Mouse (Mus musculus) embryonic facial prominence, embryonic 14.5 days (tissue): Measurements from ENCODE around the gene Chpf2. TPM values are rescaled to one million over a fixed set of nuclear protein-coding genes. Genes with fewer than 3 reads are reported as not detected.

Experiments used
- ATAC-seq: fragments of 200-750 bp; cut with Nextera tagmentation; 2 replicates; pipeline ENCODE4 v1.8.0; 2017; ENCODE audit warnings: low read depth, moderate number of reproducible peaks, moderate TSS enrichment
- DNase-seq: peaks from one replicate; pipeline ENCODE4 v3.0.0-alpha.2; 2015; ENCODE audit warnings: low spot score
- H3K27ac ChIP-seq: fragments of 300-500 bp; sonication (generic); replicated peaks from 2 replicates; pipeline ENCODE4 v1.5.1; 2014; ENCODE audit warnings: low read depth, mild to moderate bottlenecking, low read length, moderate library complexity
- H3K27me3 ChIP-seq: fragments of 300-500 bp; sonication (generic); replicated peaks from 2 replicates; pipeline ENCODE4 v1.6.1; 2014; ENCODE audit warnings: low read length; ENCODE audit not compliant: control insufficient read depth, insufficient read depth
- H3K36me3 ChIP-seq: fragments of 300-500 bp; sonication (generic); 2 replicates; pipeline ENCODE4 v1.6.1; 2014; ENCODE audit warnings: low read length, mixed read lengths; ENCODE audit not compliant: control insufficient read depth, insufficient read depth
- H3K4me1 ChIP-seq: fragments of 300-500 bp; sonication (generic); 2 replicates; pipeline ENCODE4 v1.6.1; 2014; ENCODE audit warnings: antibody characterized with exemption, low read length; ENCODE audit not compliant: control insufficient read depth, insufficient read depth
- H3K4me2 ChIP-seq: fragments of 300-500 bp; sonication (generic); 2 replicates; pipeline ENCODE4 v1.6.1; 2014; ENCODE audit warnings: low read depth, mild to moderate bottlenecking, low read length, moderate library complexity, mixed read lengths
- H3K4me3 ChIP-seq: fragments of 300-500 bp; sonication (generic); 2 replicates; pipeline ENCODE4 v1.5.1; 2014; ENCODE audit warnings: low read depth, mild to moderate bottlenecking, low read length
- H3K9ac ChIP-seq: fragments of 300-500 bp; sonication (generic); 2 replicates; pipeline ENCODE4 v1.6.1; 2014; ENCODE audit warnings: low read depth, mild to moderate bottlenecking, low read length, moderate library complexity, mixed read lengths
- H3K9me3 ChIP-seq: fragments of 300-500 bp; sonication (generic); 2 replicates; pipeline ENCODE4 v1.6.1; 2016; ENCODE audit warnings: low read length; ENCODE audit not compliant: control insufficient read depth
- WGBS: fragments of 180-500 bp; shearing (Covaris S2); extraction: QIAGEN DNeasy Blood & Tissue Kit; methylation state at CpG from one replicate; pipeline ENCODE4 v1.1.7; 2014; 5-methylcytosine and 5-hydroxymethylcytosine counted together
- polyA plus RNA-seq: library from polyadenylated mRNA; unstranded; fragments of >200 nt; fragmentation: Nextera tagmentation; extraction: Ambion mirVana; gene quantifications from 2 replicates; pipeline ENCODE4 v1.2.1, GENCODE M21; 2014

Chpf2 gene
- polyA plus RNA-seq, 1 experiment from 2014 or later = 21.2 TPM

- H3K4me1 ChIP-seq = peaks cover 20% of the 10 kb centered on the region
- 93% methylated on average over 5 of the region's 5 CpGs for WGBS
Measured at GRCm38 (mm10) chr5:24595261-24595660, 8.7 kb downstream of the Chpf2 start.

GRCm38 (mm10) chr5:24595786-24596380 is 9.3 kb downstream of the Chpf2 start:
- Histone ChIP-seq H3K36me3 (peaks cover 54% of the 10 kb centered on the region), H3K4me1 (peaks cover 25% of the 10 kb centered on the region), H3K9me3 (no peaks in the 10 kb centered on the region), H3K9ac (no peak overlapping the region), H3K27ac (no peak overlapping the region), H3K4me3 (no peak overlapping the region), H3K4me2 (no peak overlapping the region), H3K27me3 (no peaks in the 10 kb centered on the region)
- 71% methylated on average over 14 of the region's 14 CpGs for WGBS
- ATAC-seq (no peak), DNase-seq (no peak)

More at GRCm38 (mm10) chr5:24595261-24595660, 8.7 kb downstream of the Chpf2 start:
- Histone ChIP-seq H3K27ac (no peak overlapping the region), H3K27me3 (no peaks in the 10 kb centered on the region), H3K9ac (no peak overlapping the region), H3K4me2 (no peak overlapping the region), H3K4me3 (no peak overlapping the region), H3K36me3 (peaks cover 60% of the 10 kb centered on the region), H3K9me3 (no peaks in the 10 kb centered on the region)
- no peak for DNase-seq
- ATAC-seq = no peak

GRCm38 (mm10) chr5:24596519-24597171 is 10.1 kb downstream of the Chpf2 start:
- peaks cover 46% of the 10 kb centered on the region for H3K36me3 ChIP-seq
- peak; percentile 70 for DNase-seq
- ATAC-seq = no peak; the same call in 1 of the 2 replicates
- no peak overlapping the region for H3K4me3 ChIP-seq
- H3K9ac ChIP-seq = no peak overlapping the region
- H3K27me3 ChIP-seq = no peaks in the 10 kb centered on the region
- peaks cover 26% of the 10 kb centered on the region for H3K4me1 ChIP-seq
- H3K9me3 ChIP-seq = no peaks in the 10 kb centered on the region
- H3K27ac ChIP-seq = no peak overlapping the region; the same call in 1 of the 2 replicates
- WGBS = 18% methylated on average over 11 of the region's 11 CpGs
- H3K4me2 ChIP-seq = peak overlapping the region; percentile 11; the same call in 1 of the 2 replicates

- Histone ChIP-seq H3K4me1 (peaks cover 26% of the 10 kb centered on the region), H3K4me2 (0 out of 2 replicates have a peak overlapping the region, but pooled peaks have one; percentile 11), H3K9ac (no peak overlapping the region), H3K4me3 (no peak overlapping the region), H3K36me3 (peaks cover 40% of the 10 kb centered on the region), H3K27me3 (no peaks in the 10 kb centered on the region), H3K27ac (no peak overlapping the region; the same call in 1 of the 2 replicates), H3K9me3 (no peaks in the 10 kb centered on the region)
- 51% methylated on average over 2 of the region's 2 CpGs for WGBS
- peak; percentile 20; the same call in 1 of the 2 replicates for ATAC-seq
- DNase-seq = peak; percentile 83
Measured at GRCm38 (mm10) chr5:24597221-24597728, 10.7 kb downstream of the Chpf2 start.

- H3K27ac ChIP-seq = no peak overlapping the region
- H3K9ac ChIP-seq = peak overlapping the region; percentile 72
- H3K4me2 ChIP-seq = peak overlapping the region; percentile 97
- peaks cover 29% of the 10 kb centered on the region for H3K4me1 ChIP-seq
- H3K36me3 ChIP-seq = peaks cover 32% of the 10 kb centered on the region
- DNase-seq (no peak), ATAC-seq (no peak)
- no peaks in the 10 kb centered on the region for H3K9me3 ChIP-seq
- WGBS = 22% methylated on average over 12 of the region's 15 CpGs
- H3K27me3 ChIP-seq = no peaks in the 10 kb centered on the region
- peak overlapping the region; percentile 53 for H3K4me3 ChIP-seq
Measured at GRCm38 (mm10) chr5:24597901-24598569, 11.5 kb downstream of the Chpf2 start.

GRCm38 (mm10) chr5:24598570-24599006 is 12.0 kb downstream of the Chpf2 start:
- peak overlapping the region; percentile 97 for H3K4me2 ChIP-seq
- H3K27me3 ChIP-seq = no peaks in the 10 kb centered on the region
- H3K4me3 ChIP-seq = peak overlapping the region; percentile 53
- H3K27ac ChIP-seq = no peak overlapping the region
- H3K4me1 ChIP-seq = peaks cover 34% of the 10 kb centered on the region
- 1% methylated on average over 21 of the region's 41 CpGs for whole genome bisulfite sequencing
- H3K36me3 ChIP-seq = peaks cover 27% of the 10 kb centered on the region
- peak overlapping the region; percentile 72 for H3K9ac ChIP-seq
- no peaks in the 10 kb centered on the region for H3K9me3 ChIP-seq
- DNase-seq = peak; percentile 57
- ATAC-seq = 0 out of 2 replicates have a peak, but pooled peaks have one; percentile 5

GRCm38 (mm10) chr5:24599137-24599536 is 12.6 kb downstream of the Chpf2 start:
- Histone ChIP-seq H3K9ac (peak overlapping the region; percentile 72), H3K27me3 (no peaks in the 10 kb centered on the region), H3K36me3 (peaks cover 21% of the 10 kb centered on the region), H3K4me3 (peak overlapping the region; percentile 53), H3K4me1 (peaks cover 40% of the 10 kb centered on the region), H3K9me3 (no peaks in the 10 kb centered on the region), H3K27ac (no peak overlapping the region), H3K4me2 (peak overlapping the region; percentile 97)
- DNase-seq (no peak), ATAC-seq (no peak)
- 14% methylated on average over 8 of the region's 8 CpGs for WGBS

GRCm38 (mm10) chr5:24600236-24600635 is 13.7 kb downstream of the Chpf2 start:
- H3K9ac ChIP-seq = no peak overlapping the region
- peaks cover 10% of the 10 kb centered on the region for H3K36me3 ChIP-seq
- no peak overlapping the region; the same call in 1 of the 2 replicates for H3K27ac ChIP-seq
- peak overlapping the region; percentile 57; the same call in 1 of the 2 replicates for H3K4me3 ChIP-seq
- peak overlapping the region; percentile 94 for H3K4me2 ChIP-seq
- peaks cover 43% of the 10 kb centered on the region for H3K4me1 ChIP-seq
- 80% methylated on average over 2 of the region's 2 CpGs for whole genome bisulfite sequencing
- DNase-seq (peak; percentile 84), ATAC-seq (no peak)
- no peaks in the 10 kb centered on the region for H3K27me3 ChIP-seq
- H3K9me3 ChIP-seq = no peaks in the 10 kb centered on the region
